Mouse (Mus musculus): ENCODE results near the gene Vmn1r67. TPM values are rescaled to one million over a fixed set of nuclear protein-coding genes. Genes with fewer than 3 reads are reported as not detected.

The Vmn1r67 gene
- polyA plus RNA-seq (2012; rRNA removed), result not detected in 2 replicates

DNA sequence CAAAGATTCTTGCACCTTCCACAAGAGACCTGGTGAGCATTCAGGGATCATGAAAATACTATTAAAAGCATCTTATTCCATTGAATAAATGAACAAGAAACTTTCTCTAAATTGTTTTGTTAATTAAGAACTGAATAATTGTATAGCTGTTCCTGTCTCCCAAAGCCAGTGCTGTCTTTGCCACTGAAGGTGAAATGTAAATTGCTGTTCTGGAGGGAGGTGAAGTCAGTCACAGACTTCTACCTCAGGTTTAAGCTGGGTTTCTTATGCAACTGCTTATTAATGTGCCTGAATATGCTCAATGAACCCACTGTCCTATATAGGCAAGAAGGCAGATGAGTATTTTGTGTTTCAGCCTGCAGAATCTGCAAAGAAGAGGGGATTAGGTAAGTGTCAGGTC is at the start of gene Vmn1r67:
Gene Vmn1r67 (plus strand): TSS at position 301 of the 400 bp plus-strand sequence.
- H3K36me3 ChIP-seq (ENCODE audit: control insufficient read depth, insufficient read depth, low read length), result no peaks in the 10 kb centered on the region
- H3K27ac ChIP-seq (ENCODE audit: insufficient read depth, low read depth, low read length), result no peak within 1 kb of the TSS
- no peak within 1 kb of the TSS for H3K4me3 ChIP-seq (ENCODE audit: insufficient read depth, low read depth, low read length)
- no peaks in the 10 kb centered on the region for H3K4me1 ChIP-seq (ENCODE audit: control insufficient read depth, insufficient read depth, low read length)
- TF ChIP-seq POLR2A (IDR thresholded peaks at IDR 0.05; ENCODE audit: low read depth, low read length) (no peak), CTCF (conservative IDR thresholded peaks at IDR 0.05; ENCODE audit: insufficient read depth, insufficient read length, low read depth, low read length) (no peak)
- no peak for DNase-seq
- H3K27me3 ChIP-seq (replicated peaks; ENCODE audit: control insufficient read depth, insufficient read depth, low read length), result no peaks in the 10 kb centered on the region

DNA sequence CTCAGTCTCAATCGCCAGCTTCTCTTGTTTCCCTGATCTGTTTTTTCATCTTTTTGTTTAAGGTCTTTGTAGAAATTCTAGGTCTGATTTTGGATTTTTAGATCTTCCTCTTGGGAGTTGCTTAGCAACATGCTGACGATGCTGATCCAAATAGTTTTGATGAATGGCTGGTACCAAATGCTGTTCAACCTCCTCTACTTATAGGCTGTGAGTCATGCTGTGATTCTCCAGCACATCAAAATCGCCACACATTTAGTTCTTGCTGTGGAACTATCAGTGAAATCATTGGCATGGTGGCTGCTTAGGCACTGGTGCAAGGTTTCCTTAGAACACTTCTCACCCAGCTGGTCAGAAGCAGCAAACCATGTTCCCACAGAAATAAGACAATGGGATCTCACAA is 15.0 kb downstream of the Vmn1r67 start:
- no peak overlapping the region for H3K27ac ChIP-seq (ENCODE audit: insufficient read depth, low read depth, low read length)
- TF ChIP-seq CTCF (conservative IDR thresholded peaks at IDR 0.05; ENCODE audit: insufficient read depth, insufficient read length, low read depth, low read length) (no peak), POLR2A (IDR thresholded peaks at IDR 0.05; ENCODE audit: low read depth, low read length) (no peak)
- H3K4me1 ChIP-seq (ENCODE audit: control insufficient read depth, insufficient read depth, low read length), result no peaks in the 10 kb centered on the region
- H3K4me3 ChIP-seq (ENCODE audit: insufficient read depth, low read depth, low read length), result no peak overlapping the region
- no peak for DNase-seq
- no peaks in the 10 kb centered on the region for H3K27me3 ChIP-seq (replicated peaks; ENCODE audit: control insufficient read depth, insufficient read depth, low read length)
- no peaks in the 10 kb centered on the region for H3K36me3 ChIP-seq (ENCODE audit: control insufficient read depth, insufficient read depth, low read length)
- WGBS, result 78% methylated on average over 3 of the region's 3 CpGs

DNA sequence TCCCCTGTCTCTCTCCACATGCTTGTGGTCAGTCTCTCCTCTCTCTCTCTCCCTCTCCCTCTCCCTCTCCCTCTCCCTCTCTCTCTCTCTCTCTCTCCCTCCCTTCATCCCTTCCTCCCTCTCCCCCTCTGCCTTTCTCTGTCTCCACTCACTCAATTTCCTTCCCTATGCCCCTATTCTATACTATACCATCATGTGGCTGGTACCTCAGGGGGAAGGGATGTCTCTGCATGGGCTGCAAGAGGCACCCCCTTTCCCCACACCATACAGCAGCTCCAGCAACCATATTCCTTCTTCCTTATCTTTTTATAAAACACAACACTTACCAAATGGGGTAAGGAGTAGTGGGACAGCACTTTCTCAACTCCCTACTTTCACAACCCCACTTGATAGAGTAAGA is 36.7 kb downstream of the Vmn1r67 start:
- Histone ChIP-seq H3K36me3 (ENCODE audit: control insufficient read depth, insufficient read depth, low read length) (no peaks in the 10 kb centered on the region), H3K4me3 (ENCODE audit: insufficient read depth, low read depth, low read length) (no peak overlapping the region), H3K27ac (ENCODE audit: insufficient read depth, low read depth, low read length) (no peak overlapping the region), H3K4me1 (ENCODE audit: control insufficient read depth, insufficient read depth, low read length) (no peaks in the 10 kb centered on the region), H3K27me3 (replicated peaks; ENCODE audit: control insufficient read depth, insufficient read depth, low read length) (no peaks in the 10 kb centered on the region)
- TF ChIP-seq POLR2A (IDR thresholded peaks at IDR 0.05; ENCODE audit: low read depth, low read length) (no peak), CTCF (conservative IDR thresholded peaks at IDR 0.05; ENCODE audit: insufficient read depth, insufficient read length, low read depth, low read length) (no peak)
- DNase-seq, result no peak

DNA sequence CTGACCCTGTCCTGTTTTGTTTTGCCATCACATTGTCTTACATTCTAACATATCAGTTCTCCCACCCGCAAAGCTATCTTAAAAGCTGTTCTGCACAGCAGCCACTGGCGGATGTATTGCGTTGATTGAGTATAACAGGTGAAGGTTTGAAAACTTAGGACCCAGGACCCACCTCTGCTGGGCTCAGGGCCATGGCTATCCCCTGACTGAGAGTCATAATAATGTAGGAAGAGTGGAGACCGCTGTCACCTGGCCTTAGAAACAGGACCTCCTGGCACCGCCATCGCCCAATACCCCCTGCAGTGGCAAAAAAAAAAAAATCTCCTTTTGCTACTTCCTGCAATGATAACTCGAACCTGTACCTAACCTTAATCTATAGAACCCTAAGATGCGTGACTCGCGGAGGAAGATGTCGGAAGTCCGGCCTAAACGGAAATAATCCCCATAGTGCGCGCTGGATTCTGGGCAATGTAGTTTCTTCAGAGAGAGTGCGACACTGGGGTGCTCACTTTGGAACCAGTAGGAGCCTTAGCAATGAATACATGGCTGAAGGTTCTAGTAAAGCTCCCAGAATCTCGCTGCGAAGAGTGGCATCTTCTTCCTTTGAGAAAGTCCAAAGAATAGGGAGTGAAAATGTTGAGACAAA is 37.6 kb downstream of the Vmn1r67 start:
- Histone ChIP-seq H3K27me3 (replicated peaks; ENCODE audit: control insufficient read depth, insufficient read depth, low read length) (no peaks in the 10 kb centered on the region), H3K4me1 (ENCODE audit: control insufficient read depth, insufficient read depth, low read length) (no peaks in the 10 kb centered on the region), H3K4me3 (ENCODE audit: insufficient read depth, low read depth, low read length) (no peak overlapping the region), H3K27ac (ENCODE audit: insufficient read depth, low read depth, low read length) (no peak overlapping the region), H3K36me3 (ENCODE audit: control insufficient read depth, insufficient read depth, low read length) (no peaks in the 10 kb centered on the region)
- 63% methylated on average over 18 of the region's 18 CpGs for WGBS
- DNase-seq, result no peak
- TF ChIP-seq POLR2A (IDR thresholded peaks at IDR 0.05; ENCODE audit: low read depth, low read length), result no peak

DNA sequence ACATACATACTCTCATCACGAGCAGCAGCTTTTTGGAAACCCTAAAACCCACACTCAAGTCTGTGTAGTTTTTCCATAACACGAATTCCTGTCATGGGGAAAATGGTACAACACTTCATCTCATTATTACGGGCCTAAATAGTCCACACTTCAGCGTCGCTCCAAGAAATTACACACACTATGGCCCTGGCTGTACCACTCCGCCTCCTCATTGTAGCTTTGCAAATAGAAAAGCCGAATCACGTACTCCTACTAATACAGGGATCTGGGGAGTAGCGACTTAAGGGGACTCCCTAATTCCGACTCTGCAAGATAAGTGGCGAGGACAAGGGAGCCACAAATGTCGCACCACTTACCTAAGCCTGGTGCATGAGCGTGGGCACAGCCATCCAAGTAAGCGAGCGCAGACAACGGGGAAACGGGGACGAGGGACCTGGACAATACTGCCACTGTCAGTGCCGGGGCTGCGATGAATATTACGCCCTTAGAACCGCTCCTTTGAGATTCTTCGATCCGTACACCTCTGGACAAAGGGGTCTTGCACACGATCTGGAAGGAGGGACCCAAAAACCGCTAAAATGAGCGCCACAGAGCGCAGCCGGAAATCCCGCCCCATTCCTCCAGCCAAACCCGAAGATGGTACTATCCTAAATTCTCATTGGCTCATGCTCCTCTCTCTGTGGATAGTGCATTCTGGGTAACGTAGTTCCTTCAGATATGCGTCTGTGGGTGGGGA is 51.8 kb downstream of the Vmn1r67 start, which contains the start of gene Zik1:
Gene Zik1 (minus strand): TSS at position 609 of the 736 bp plus-strand sequence.
- peak; percentile 66 for DNase-seq
- Histone ChIP-seq H3K27ac (ENCODE audit: insufficient read depth, low read depth, low read length) (no peak within 1 kb of the TSS), H3K36me3 (ENCODE audit: control insufficient read depth, insufficient read depth, low read length) (no peaks in the 10 kb centered on the region; the same call in 1 of the 2 replicates), H3K4me3 (ENCODE audit: insufficient read depth, low read depth, low read length) (peak within 1 kb of the TSS; percentile 83), H3K4me1 (ENCODE audit: control insufficient read depth, insufficient read depth, low read length) (no peaks in the 10 kb centered on the region), H3K27me3 (replicated peaks; ENCODE audit: control insufficient read depth, insufficient read depth, low read length) (no peaks in the 10 kb centered on the region)
- WGBS, result 1% methylated on average over 33 of the region's 33 CpGs
- no peak for TF ChIP-seq CTCF (conservative IDR thresholded peaks at IDR 0.05; ENCODE audit: insufficient read depth, insufficient read length, low read depth, low read length)
- TF ChIP-seq POLR2A (IDR thresholded peaks at IDR 0.05; ENCODE audit: low read depth, low read length), result no peak

DNA sequence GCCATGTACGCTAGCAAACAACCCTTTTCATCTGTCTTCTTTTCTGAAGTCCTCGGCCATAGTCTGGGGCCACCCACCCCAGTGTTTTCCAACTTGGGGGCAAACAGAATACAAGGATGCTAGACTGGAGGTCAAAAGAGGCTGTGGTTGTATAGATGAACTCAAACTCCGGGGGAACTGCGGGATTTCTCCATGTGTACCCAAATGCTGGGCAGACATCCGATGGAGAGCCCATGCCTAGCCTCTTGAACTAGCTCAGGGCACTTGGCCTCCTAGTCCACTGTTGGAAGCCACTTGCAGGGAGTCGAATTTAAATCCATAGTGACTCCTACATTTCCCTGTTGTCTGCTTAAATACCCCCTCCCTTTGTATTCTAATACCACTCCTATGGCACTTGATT is 52.4 kb downstream of the Vmn1r67 start:
- no peak overlapping the region for H3K4me3 ChIP-seq (ENCODE audit: insufficient read depth, low read depth, low read length)
- no peak for DNase-seq
- 37% methylated on average over 6 of the region's 6 CpGs for WGBS

More for the DNA sequence above, 52.4 kb downstream of the Vmn1r67 start:
- Histone ChIP-seq H3K27me3 (replicated peaks; ENCODE audit: control insufficient read depth, insufficient read depth, low read length) (no peaks in the 10 kb centered on the region), H3K4me1 (ENCODE audit: control insufficient read depth, insufficient read depth, low read length) (no peaks in the 10 kb centered on the region), H3K36me3 (ENCODE audit: control insufficient read depth, insufficient read depth, low read length) (no peaks in the 10 kb centered on the region), H3K27ac (ENCODE audit: insufficient read depth, low read depth, low read length) (no peak overlapping the region)
- TF ChIP-seq POLR2A (IDR thresholded peaks at IDR 0.05; ENCODE audit: low read depth, low read length) (no peak), CTCF (conservative IDR thresholded peaks at IDR 0.05; ENCODE audit: insufficient read depth, insufficient read length, low read depth, low read length) (no peak)

Other genes starting within 250 kb of the Vmn1r67 start
- gene Vmn1r66, start 165.3 kb upstream of the Vmn1r67 start, polyA plus RNA-seq (2012; rRNA removed), result not detected in 2 replicates
- 0.20 and 0.31 TPM in 2 replicates for gene Zik1, start 52.1 kb downstream of the Vmn1r67 start, polyA plus RNA-seq (2012; rRNA removed)
- not detected in 2 replicates for gene Vmn1r68, start 115.2 kb downstream of the Vmn1r67 start, polyA plus RNA-seq (2012; rRNA removed)
- gene Vmn1r69, start 170.3 kb downstream of the Vmn1r67 start, polyA plus RNA-seq (2012; rRNA removed), result not detected in 2 replicates
- not detected in 2 replicates for gene Vmn1r70, start 188.2 kb downstream of the Vmn1r67 start, polyA plus RNA-seq (2012; rRNA removed)
- not detected in 2 replicates for gene Nlrp4b, start 244.5 kb downstream of the Vmn1r67 start, polyA plus RNA-seq (2012; rRNA removed)

Data from kidney, adult 2 months (tissue).